15 mouse cellular contexts compared by ENCODE assay signal in genomic region chr7:39937262-39937661, GRCm38 (mm10).
"Had no signal": no experiment of that assay in that cellular context is flagged by ENCODE, and none has a peak within 500 bp of the region (broad histone marks: within the 10 kb centered on the region; RNA-seq: fewer than 3 reads in every experiment).

No protein-coding gene starts in this region.

- H3K4me1 ChIP-seq: lung, embryonic 15.5 days; midbrain, embryonic 13.5 days; midbrain, embryonic 15.5 days; neural tube, embryonic 12.5 days had no signal

- H3K9ac ChIP-seq: liver, postnatal 0 days; lung, embryonic 15.5 days; midbrain, embryonic 13.5 days; midbrain, embryonic 15.5 days; neural tube, embryonic 12.5 days had no signal

- ATAC-seq: liver, postnatal 0 days; midbrain, embryonic 13.5 days; midbrain, embryonic 15.5 days had no signal

- H3K27ac ChIP-seq: lung, embryonic 15.5 days; midbrain, embryonic 13.5 days; midbrain, embryonic 15.5 days; neural tube, embryonic 12.5 days had no signal

- H3K9me3 ChIP-seq: lung, embryonic 15.5 days; midbrain, embryonic 13.5 days; midbrain, embryonic 15.5 days; neural tube, embryonic 12.5 days had no signal

- H3K36me3 ChIP-seq: lung, embryonic 15.5 days; midbrain, embryonic 13.5 days; midbrain, embryonic 15.5 days; neural tube, embryonic 12.5 days had no signal

- H3K4me2 ChIP-seq: lung, embryonic 15.5 days; midbrain, embryonic 11.5 days; midbrain, embryonic 13.5 days; midbrain, embryonic 15.5 days; neural tube, embryonic 12.5 days had no signal

- H3K27me3 ChIP-seq: lung, embryonic 15.5 days; midbrain, embryonic 13.5 days; midbrain, embryonic 15.5 days; neural tube, embryonic 12.5 days had no signal

- H3K4me3 ChIP-seq: lung, embryonic 15.5 days; midbrain, embryonic 13.5 days; midbrain, embryonic 15.5 days; neural tube, embryonic 12.5 days had no signal

- DNase-seq: liver, postnatal 0 days; lung, adult 2 months; lung, postnatal 10 days; lung, postnatal 4 days; right cerebral cortex, postnatal 25 days; right cerebral cortex, postnatal 4 days; spleen, adult 18-20 months; thymus, adult 18-20 months; thymus, postnatal 14 days; thymus, postnatal 36 days had no signal
